19 mouse cellular contexts compared by ENCODE assay signal in genomic region chr16:78378493-78378892, GRCm38 (mm10).
"Had no signal": no experiment of that assay in that cellular context is flagged by ENCODE, and none has a peak within 500 bp of the region (broad histone marks: within the 10 kb centered on the region; RNA-seq: fewer than 3 reads in every experiment).

No protein-coding gene starts in this region.

- ATAC-seq: midbrain, embryonic 16.5 days had no signal

- H3K4me2 ChIP-seq: lung, embryonic 14.5 days; midbrain, embryonic 12.5 days; neural tube, embryonic 13.5 days; neural tube, embryonic 15.5 days had no signal

- H3K27ac ChIP-seq: liver, embryonic 14.5 days; midbrain, embryonic 12.5 days; neural tube, embryonic 13.5 days; neural tube, embryonic 15.5 days had no signal

- H3K9me3 ChIP-seq: midbrain, embryonic 12.5 days; neural tube, embryonic 13.5 days; neural tube, embryonic 15.5 days had no signal

- H3K27me3 ChIP-seq: midbrain, embryonic 12.5 days; neural tube, embryonic 13.5 days; neural tube, embryonic 15.5 days had no signal

- H3K36me3 ChIP-seq: midbrain, embryonic 12.5 days; neural tube, embryonic 13.5 days; neural tube, embryonic 15.5 days had no signal

- DNase-seq: lung, adult 18-20 months; lung, embryonic 14.5 days; lung, postnatal 14 days; lung, postnatal 4 days; midbrain, embryonic 14.5 days; retina, postnatal 1 day; right cerebral cortex, adult 18-20 months; right cerebral cortex, postnatal 25 days; right cerebral cortex, postnatal 4 days; spleen, adult 18-20 months; thymus, adult 18-20 months; thymus, postnatal 14 days; thymus, postnatal 36 days had no signal

- H3K9ac ChIP-seq: liver, embryonic 14.5 days; lung, embryonic 14.5 days; midbrain, embryonic 12.5 days; neural tube, embryonic 13.5 days; neural tube, embryonic 15.5 days had no signal

- H3K4me3 ChIP-seq: midbrain, embryonic 12.5 days; myocyte; neural tube, embryonic 13.5 days; neural tube, embryonic 15.5 days had no signal
